Mouse (Mus musculus) neural tube, embryonic 15.5 days (tissue): ENCODE results near the gene Mterf1b. TPM values are rescaled to one million over a fixed set of nuclear protein-coding genes. Genes with fewer than 3 reads are reported as not detected.

Source experiments
- polyA plus RNA-seq: library from polyadenylated mRNA; unstranded; fragments of >200 nt; fragmentation: Nextera tagmentation; extraction: Ambion mirVana; gene quantifications from 2 replicates; pipeline ENCODE4 v1.2.1, GENCODE M21; 2015

The Mterf1b gene
- polyA plus RNA-seq, 1 experiment from 2014 or later = 2.9 TPM

Other genes with a start within 250 kb of the Mterf1b start
- gene Cyp51, start 87.6 kb upstream of the Mterf1b start, polyA plus RNA-seq = 126 and 143 TPM in 2 replicates